Mouse (Mus musculus) liver, postnatal 0 days (tissue): ENCODE data around the gene Rab5b.

Experiments
- CTCF ChIP-seq: sonication (generic); IDR thresholded peaks from 2 replicates; pipeline ENCODE4 v1.5.1; 2016; ENCODE audit warnings: antibody characterized with exemption, low read depth
- EP300 ChIP-seq: IDR thresholded peaks from 2 replicates; pipeline ENCODE4 v1.6.1; 2016; ENCODE audit warnings: antibody characterized with exemption, low read depth, mild to moderate bottlenecking

DNA sequence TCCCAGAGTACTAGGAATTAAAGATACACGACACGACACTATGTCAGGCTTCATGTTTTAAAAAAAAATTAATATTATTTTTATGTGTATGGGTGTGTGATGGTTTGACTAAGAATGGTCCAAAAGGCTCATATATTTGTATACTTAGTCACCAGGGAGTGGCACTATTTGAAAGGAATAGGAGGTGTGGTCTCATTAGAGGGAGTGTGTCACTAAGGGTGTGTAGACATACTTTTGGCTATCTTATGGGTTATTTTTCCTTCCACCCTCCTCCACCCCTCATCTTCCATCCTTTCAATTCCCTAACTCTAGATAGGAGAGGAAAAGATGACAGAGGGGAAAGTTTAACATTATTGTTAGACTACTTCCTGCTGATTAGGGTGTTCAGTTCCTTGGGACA, 30.3 kb downstream of the Rab5b start:
- TF ChIP-seq CTCF = no peak
- TF ChIP-seq EP300 = no peak
